Mouse (Mus musculus) limb, embryonic 15.5 days (tissue): Measurements from ENCODE around the gene Ccn2. TPM values are rescaled to one million over a fixed set of nuclear protein-coding genes. Genes with fewer than 3 reads are reported as not detected.

Experiments
- ATAC-seq: fragments of 200-750 bp; cut with Nextera tagmentation; 2 replicates; pipeline ENCODE4 v1.8.0; 2017; ENCODE audit warnings: low read depth, moderate TSS enrichment; ENCODE audit not compliant: insufficient number of reproducible peaks, low FRiP score, low TSS enrichment
- H3K27ac ChIP-seq: fragments of 300-500 bp; sonication (generic); 2 replicates; pipeline ENCODE4 v1.5.1; 2015; ENCODE audit warnings: moderate library complexity, mild to moderate bottlenecking, inconsistent platforms
- H3K27me3 ChIP-seq: fragments of 300-500 bp; sonication (generic); 2 replicates; pipeline ENCODE4 v1.6.1; 2015; ENCODE audit warnings: inconsistent platforms
- H3K36me3 ChIP-seq: fragments of 300-500 bp; sonication (generic); 2 replicates; pipeline ENCODE4 v1.6.1; 2015; ENCODE audit warnings: inconsistent platforms
- H3K4me1 ChIP-seq: fragments of 300-500 bp; sonication (generic); 2 replicates; pipeline ENCODE4 v1.6.1; 2015; ENCODE audit warnings: inconsistent platforms
- H3K4me2 ChIP-seq: fragments of 300-500 bp; sonication (generic); 2 replicates; pipeline ENCODE4 v1.6.1; 2015; ENCODE audit warnings: mild to moderate bottlenecking, inconsistent platforms
- H3K4me3 ChIP-seq: fragments of 300-500 bp; sonication (generic); 2 replicates; pipeline ENCODE4 v1.5.1; 2015; ENCODE audit warnings: mild to moderate bottlenecking, inconsistent platforms
- H3K9ac ChIP-seq: fragments of 300-500 bp; sonication (generic); 2 replicates; pipeline ENCODE4 v1.6.1; 2015; ENCODE audit warnings: inconsistent platforms
- H3K9me3 ChIP-seq: fragments of 300-500 bp; sonication (generic); 2 replicates; pipeline ENCODE4 v1.6.1; 2016; ENCODE audit warnings: inconsistent platforms
- WGBS: fragments of 180-500 bp; shearing (Covaris S2); methylation state at CpG from one replicate; pipeline ENCODE4 v1.1.7; 2015; 5-methylcytosine and 5-hydroxymethylcytosine counted together
- polyA plus RNA-seq: library from polyadenylated mRNA; unstranded; fragments of >200 nt; fragmentation: Nextera tagmentation; extraction: Ambion mirVana; gene quantifications from 2 replicates; pipeline ENCODE4 v1.2.1, GENCODE M21; 2015

Gene Ccn2
- polyA plus RNA-seq, 1 experiment from 2014 or later, result 20.8 TPM

DNA sequence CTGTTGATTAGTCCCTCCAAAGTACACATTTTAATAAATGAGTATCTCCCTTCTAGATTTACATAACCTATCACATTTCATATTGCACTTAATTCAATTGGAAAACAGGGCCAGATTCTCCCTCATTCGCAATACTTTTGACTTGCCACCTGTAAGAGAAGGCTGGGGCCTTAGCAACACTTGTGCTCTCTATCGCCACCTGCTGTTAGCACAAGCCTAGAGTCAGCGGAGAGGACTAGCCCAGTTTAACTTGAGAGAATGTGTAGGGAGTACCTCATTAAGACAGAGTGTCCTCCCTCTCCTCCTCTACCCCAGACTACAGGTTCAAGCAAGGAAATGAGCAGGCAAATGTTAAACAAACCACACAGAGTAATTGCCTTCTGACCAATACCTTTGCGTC lies 4.1 kb upstream of the Ccn2 start:
- H3K36me3 ChIP-seq, result no peaks in the 10 kb centered on the region
- no peak overlapping the region for H3K4me2 ChIP-seq
- no peak overlapping the region for H3K27ac ChIP-seq
- H3K4me1 ChIP-seq, result peaks cover 31% of the 10 kb centered on the region
- H3K27me3 ChIP-seq, result no peaks in the 10 kb centered on the region
- ATAC-seq, result no peak
- H3K4me3 ChIP-seq, result no peak overlapping the region
- H3K9ac ChIP-seq, result no peak overlapping the region
- WGBS, result 21% methylated on average over 4 of the region's 4 CpGs
- H3K9me3 ChIP-seq, result no peaks in the 10 kb centered on the region

DNA sequence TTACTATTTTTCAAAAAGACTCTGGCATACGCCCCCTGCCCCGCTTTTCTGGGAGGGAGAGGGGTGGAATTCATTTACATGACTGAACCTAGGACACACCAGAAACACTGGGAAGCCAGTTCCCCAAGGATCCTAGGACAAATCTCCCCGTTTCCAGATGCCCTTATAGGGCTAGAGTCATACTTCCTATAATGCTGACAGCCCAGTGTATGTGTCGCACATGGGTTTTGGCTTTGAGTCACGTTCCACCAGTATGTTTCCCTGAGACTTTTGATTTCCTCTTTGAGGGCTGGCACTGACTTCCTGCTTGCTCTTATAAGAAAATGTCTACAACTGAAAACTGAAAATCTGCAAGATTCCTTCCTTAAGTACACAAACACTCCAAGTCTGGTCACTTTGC lies 3.5 kb upstream of the Ccn2 start:
- Histone ChIP-seq H3K27me3 (no peaks in the 10 kb centered on the region), H3K9me3 (no peaks in the 10 kb centered on the region), H3K36me3 (no peaks in the 10 kb centered on the region), H3K4me1 (peaks cover 37% of the 10 kb centered on the region), H3K4me3 (no peak overlapping the region), H3K27ac (peak overlapping the region; percentile 43; the same call in 1 of the 2 replicates), H3K9ac (no peak overlapping the region), H3K4me2 (no peak overlapping the region)
- WGBS, result 47% methylated on average over 5 of the region's 5 CpGs
- no peak for ATAC-seq

DNA sequence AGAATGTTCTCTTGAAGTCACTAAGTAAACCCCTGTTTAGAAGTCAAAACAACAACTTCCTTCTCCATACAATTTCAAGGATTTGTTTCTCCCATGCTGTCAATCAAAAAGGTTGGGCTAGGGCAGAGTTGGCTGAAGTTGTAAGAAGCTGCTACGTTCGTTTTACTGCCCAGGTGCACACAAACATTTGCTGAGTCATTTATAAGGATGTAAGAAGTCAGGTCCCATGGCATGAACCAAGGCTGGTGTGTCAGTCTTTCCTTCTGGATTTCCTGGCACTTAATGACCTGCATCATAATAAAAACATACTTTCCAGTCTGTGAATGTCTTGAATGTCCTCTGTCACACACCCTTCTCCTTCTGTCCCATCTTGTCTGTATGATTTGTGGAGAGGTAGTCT lies 2.9 kb upstream of the Ccn2 start:
- no peak overlapping the region for H3K27ac ChIP-seq
- no peak overlapping the region for H3K9ac ChIP-seq
- H3K9me3 ChIP-seq, result no peaks in the 10 kb centered on the region
- H3K4me3 ChIP-seq, result no peak overlapping the region
- ATAC-seq, result no peak
- peaks cover 43% of the 10 kb centered on the region for H3K4me1 ChIP-seq
- H3K36me3 ChIP-seq, result no peaks in the 10 kb centered on the region
- no peak overlapping the region for H3K4me2 ChIP-seq
- no peaks in the 10 kb centered on the region for H3K27me3 ChIP-seq
- WGBS, result 37% methylated on average over 2 of the region's 2 CpGs

DNA sequence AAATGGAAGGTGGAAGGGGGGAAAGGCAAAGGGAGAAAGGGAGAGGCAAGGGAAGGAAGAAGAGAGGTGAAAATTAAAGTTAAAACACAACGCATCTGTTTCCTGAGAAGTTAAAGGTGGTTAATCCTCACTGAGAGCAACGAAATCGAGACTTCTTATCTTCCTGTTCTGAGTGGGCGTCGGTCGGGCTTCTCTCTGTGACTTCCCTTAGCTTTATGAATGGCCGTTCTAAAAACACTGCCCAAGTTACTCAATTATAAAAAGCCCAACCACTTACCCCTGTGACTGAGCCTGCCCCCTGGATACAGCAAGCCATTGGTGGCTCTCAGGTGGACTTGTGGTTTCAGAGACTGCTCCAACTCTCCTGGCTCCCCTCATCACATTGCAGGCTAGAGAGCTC lies 2.3 kb upstream of the Ccn2 start:
- Histone ChIP-seq H3K9ac (no peak overlapping the region), H3K4me1 (peaks cover 44% of the 10 kb centered on the region), H3K4me2 (no peak overlapping the region), H3K27ac (no peak overlapping the region), H3K9me3 (no peaks in the 10 kb centered on the region), H3K27me3 (no peaks in the 10 kb centered on the region), H3K4me3 (no peak overlapping the region), H3K36me3 (no peaks in the 10 kb centered on the region)
- no peak for ATAC-seq
- 51% methylated on average over 7 of the region's 7 CpGs for WGBS

DNA sequence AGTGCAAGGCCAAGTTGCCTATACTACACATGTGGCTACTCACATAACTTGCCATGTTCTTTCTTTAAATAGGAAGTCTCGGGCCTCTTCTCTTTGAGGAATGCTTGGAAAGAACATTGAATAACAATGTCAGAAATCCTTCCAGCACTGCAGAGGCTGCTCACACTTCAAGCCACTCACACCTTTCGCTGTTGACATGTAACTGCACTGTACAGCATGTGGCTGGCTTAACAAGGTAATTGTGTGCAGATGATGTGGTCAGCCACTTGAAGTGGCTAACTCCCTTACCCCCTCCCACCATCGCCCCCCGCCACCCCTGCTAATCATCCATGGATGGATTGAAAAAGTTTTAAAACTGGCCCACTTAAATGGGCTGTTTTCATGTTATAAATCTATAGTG lies 1.7 kb upstream of the Ccn2 start:
- no peaks in the 10 kb centered on the region for H3K27me3 ChIP-seq
- H3K36me3 ChIP-seq, result no peaks in the 10 kb centered on the region
- no peaks in the 10 kb centered on the region for H3K9me3 ChIP-seq
- H3K27ac ChIP-seq, result no peak overlapping the region
- 55% methylated on average over 4 of the region's 4 CpGs for WGBS
- H3K4me3 ChIP-seq, result no peak overlapping the region
- H3K4me1 ChIP-seq, result peaks cover 46% of the 10 kb centered on the region
- ATAC-seq, result no peak
- H3K9ac ChIP-seq, result no peak overlapping the region
- H3K4me2 ChIP-seq, result no peak overlapping the region

DNA sequence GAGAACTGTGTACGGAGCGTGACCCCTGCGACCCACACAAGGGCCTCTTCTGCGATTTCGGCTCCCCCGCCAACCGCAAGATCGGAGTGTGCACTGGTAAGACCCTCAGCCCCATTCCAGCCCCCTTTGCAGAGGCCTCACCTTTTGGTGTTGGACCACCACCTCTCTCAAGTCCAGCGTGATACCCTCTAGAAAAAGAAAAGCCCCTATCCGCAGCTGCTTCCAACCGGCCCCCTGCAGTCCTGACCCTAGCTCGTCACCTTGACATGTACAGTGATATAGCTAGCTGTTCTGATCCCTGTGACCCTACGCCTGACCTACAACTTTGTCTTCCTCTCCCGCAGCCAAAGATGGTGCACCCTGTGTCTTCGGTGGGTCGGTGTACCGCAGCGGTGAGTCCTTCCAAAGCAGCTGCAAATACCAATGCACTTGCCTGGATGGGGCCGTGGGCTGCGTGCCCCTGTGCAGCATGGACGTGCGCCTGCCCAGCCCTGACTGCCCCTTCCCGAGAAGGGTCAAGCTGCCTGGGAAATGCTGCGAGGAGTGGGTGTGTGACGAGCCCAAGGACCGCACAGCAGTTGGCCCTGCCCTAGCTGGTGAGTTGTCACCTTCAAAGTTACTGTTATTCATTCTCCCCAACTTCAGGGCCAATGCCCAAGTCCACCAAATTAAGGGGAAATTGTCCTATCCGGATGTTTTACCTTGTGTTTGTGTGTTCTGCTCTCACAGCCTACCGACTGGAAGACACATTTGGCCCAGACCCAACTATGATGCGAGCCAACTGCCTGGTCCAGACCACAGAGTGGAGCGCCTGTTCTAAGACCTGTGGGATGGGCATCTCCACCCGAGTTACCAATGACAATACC lies 994 bp downstream of the Ccn2 start:
- WGBS, result 23% methylated on average over 31 of the region's 31 CpGs
- Histone ChIP-seq H3K4me2 (peak overlapping the region; percentile 66), H3K4me3 (peak overlapping the region; percentile 62), H3K36me3 (no peaks in the 10 kb centered on the region), H3K27me3 (no peaks in the 10 kb centered on the region), H3K9me3 (no peaks in the 10 kb centered on the region), H3K9ac (peak overlapping the region; percentile 59), H3K4me1 (peaks cover 44% of the 10 kb centered on the region), H3K27ac (peak overlapping the region; percentile 92)
- no peak; the same call in 1 of the 2 replicates for ATAC-seq

DNA sequence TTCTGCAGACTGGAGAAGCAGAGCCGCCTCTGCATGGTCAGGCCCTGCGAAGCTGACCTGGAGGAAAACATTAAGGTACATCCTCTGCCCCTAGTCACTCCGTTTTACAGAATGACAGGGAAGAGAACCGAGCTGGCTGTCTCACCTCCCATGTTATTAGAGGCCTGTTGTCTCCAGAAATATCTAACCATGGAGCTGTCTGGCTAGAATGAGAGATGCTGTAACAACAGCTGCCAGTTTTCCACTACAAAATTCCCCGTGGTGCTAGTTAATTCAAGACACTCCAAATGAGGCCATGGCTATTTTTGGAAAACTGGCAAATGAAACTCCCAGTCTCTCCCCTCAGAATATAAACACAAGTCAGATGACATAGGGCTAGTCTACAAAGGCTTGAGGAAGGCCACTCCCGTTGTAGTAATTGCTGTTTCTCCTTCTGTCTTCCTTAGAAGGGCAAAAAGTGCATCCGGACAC lies 1.7 kb downstream of the Ccn2 start:
- whole genome bisulfite sequencing, result 42% methylated on average over 7 of the region's 7 CpGs
- no peak for ATAC-seq
- Histone ChIP-seq H3K9ac (no peak overlapping the region), H3K4me1 (peaks cover 39% of the 10 kb centered on the region), H3K27me3 (no peaks in the 10 kb centered on the region), H3K4me2 (peak overlapping the region; percentile 66), H3K4me3 (peak overlapping the region; percentile 62), H3K36me3 (no peaks in the 10 kb centered on the region), H3K9me3 (no peaks in the 10 kb centered on the region), H3K27ac (peak overlapping the region; percentile 92)

DNA sequence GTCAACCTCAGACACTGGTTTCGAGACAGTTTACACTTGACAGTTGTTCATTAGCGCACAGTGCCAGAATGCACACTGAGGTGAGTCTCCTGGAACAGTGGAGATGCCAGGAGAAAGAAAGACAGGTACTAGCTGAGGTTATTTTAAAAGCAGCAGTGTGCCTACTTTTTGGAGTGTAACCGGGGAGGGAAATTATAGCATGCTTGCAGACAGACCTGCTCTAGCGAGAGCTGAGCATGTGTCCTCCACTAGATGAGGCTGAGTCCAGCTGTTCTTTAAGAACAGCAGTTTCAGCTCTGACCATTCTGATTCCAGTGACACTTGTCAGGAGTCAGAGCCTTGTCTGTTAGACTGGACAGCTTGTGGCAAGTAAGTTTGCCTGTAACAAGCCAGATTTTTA lies 2.5 kb downstream of the Ccn2 start:
- peaks cover 36% of the 10 kb centered on the region for H3K4me1 ChIP-seq
- H3K9me3 ChIP-seq, result no peaks in the 10 kb centered on the region
- 79% methylated on average over 4 of the region's 4 CpGs for WGBS
- no peak for ATAC-seq
- H3K27me3 ChIP-seq, result no peaks in the 10 kb centered on the region
- H3K36me3 ChIP-seq, result no peaks in the 10 kb centered on the region
- H3K9ac ChIP-seq, result no peak overlapping the region
- H3K27ac ChIP-seq, result no peak overlapping the region
- H3K4me3 ChIP-seq, result peak overlapping the region; percentile 62; the same call in 1 of the 2 replicates
- peak overlapping the region; percentile 66 for H3K4me2 ChIP-seq

DNA sequence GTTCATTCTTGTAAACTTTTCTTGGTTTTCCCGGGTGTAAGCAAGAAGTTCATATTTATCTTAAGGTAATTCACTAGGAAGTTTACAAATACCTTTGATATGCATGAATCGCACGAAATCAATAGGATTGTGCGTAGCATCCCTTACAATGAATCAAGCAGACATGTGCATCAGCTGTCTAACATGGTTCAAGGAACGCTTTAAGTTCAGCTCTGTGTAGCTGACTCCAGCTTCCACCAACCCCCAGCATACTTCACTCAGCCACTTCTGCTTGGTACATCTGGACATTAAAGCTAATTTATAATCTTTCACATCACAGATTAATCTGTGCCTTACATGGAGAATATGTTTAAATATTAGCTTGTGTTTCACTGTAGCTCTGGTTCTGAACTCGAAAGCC lies 3.5 kb downstream of the Ccn2 start:
- Histone ChIP-seq H3K27ac (no peak overlapping the region), H3K4me2 (no peak overlapping the region), H3K27me3 (no peaks in the 10 kb centered on the region), H3K9me3 (no peaks in the 10 kb centered on the region), H3K9ac (no peak overlapping the region), H3K4me1 (peaks cover 27% of the 10 kb centered on the region), H3K4me3 (no peak overlapping the region), H3K36me3 (no peaks in the 10 kb centered on the region)
- 88% methylated on average over 6 of the region's 6 CpGs for WGBS
- no peak for ATAC-seq

DNA sequence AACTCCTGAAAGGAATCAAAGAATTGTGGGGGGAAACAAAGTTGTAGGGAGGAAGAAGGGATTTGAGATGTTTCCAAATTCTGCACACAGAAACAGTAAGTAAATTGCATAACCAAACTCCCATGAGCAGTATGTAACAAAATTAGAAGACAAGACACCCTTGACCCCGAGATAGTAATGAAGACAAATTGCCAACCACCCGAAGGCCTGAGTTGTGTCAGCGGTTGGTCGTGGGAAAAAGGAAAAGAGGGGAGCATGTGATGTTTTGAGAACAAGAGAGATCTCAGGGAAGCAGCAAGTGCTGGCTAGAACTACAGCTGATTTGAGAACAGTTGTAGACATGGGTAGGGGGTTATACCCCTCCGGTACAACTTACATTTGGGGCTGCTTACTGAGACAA lies 4.6 kb downstream of the Ccn2 start:
- 72% methylated on average over 5 of the region's 5 CpGs for WGBS

DNA sequence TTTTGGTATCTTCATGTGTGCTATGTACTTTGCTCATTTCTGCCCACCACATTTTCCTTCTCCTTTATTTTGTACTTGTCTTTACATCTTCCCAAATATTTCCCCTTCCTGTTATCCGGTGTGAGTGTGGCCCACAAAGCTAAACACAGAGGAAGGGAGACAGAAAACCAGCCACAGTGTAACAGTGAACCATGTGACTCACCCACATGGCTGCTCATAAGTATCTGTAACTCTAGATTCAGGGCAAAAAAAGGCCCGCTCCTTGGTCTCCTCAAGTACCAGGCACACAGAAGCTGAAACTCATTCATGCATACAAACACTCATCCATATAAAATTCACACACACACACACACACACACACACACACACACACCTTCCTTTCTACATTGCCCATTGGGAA lies 7.8 kb downstream of the Ccn2 start:
- Histone ChIP-seq H3K9ac (no peak overlapping the region), H3K36me3 (no peaks in the 10 kb centered on the region), H3K9me3 (no peaks in the 10 kb centered on the region), H3K4me1 (0 out of 2 replicates have a peak, but pooled peaks cover 2% of the 10 kb centered on the region), H3K4me3 (no peak overlapping the region), H3K27me3 (no peaks in the 10 kb centered on the region), H3K4me2 (no peak overlapping the region), H3K27ac (no peak overlapping the region)
- WGBS, result 71% methylated on average over 2 of the region's 2 CpGs
- ATAC-seq, result no peak

More for the DNA sequence above, 4.6 kb downstream of the Ccn2 start:
- no peak for ATAC-seq
- Histone ChIP-seq H3K36me3 (no peaks in the 10 kb centered on the region), H3K27ac (no peak overlapping the region), H3K9me3 (no peaks in the 10 kb centered on the region), H3K4me1 (peaks cover 21% of the 10 kb centered on the region), H3K4me3 (no peak overlapping the region), H3K27me3 (no peaks in the 10 kb centered on the region), H3K9ac (no peak overlapping the region), H3K4me2 (no peak overlapping the region)

DNA sequence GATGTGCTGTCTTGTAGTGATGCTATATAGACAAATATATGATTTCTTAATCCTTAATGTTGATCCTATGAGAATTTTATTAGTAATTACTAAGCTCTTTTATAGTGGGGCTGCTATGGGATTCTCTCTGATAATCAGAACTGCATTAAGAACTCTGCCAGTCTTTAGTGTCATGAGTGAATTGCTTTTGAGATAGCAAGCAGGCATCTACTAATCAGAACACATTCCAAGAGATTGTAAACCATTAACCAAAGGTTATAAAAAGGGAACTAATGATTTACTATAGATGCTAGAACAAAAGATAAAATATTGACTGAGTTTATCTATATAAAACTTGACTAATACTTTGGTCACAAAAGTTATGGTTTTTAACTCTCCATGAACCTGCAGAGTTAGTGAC lies 8.5 kb downstream of the Ccn2 start:
- ATAC-seq, result no peak
- no peak overlapping the region for H3K9ac ChIP-seq
- no peaks in the 10 kb centered on the region for H3K9me3 ChIP-seq
- no peak overlapping the region for H3K4me2 ChIP-seq
- H3K36me3 ChIP-seq, result no peaks in the 10 kb centered on the region
- no peaks in the 10 kb centered on the region for H3K4me1 ChIP-seq
- no peaks in the 10 kb centered on the region for H3K27me3 ChIP-seq
- no peak overlapping the region for H3K27ac ChIP-seq
- H3K4me3 ChIP-seq, result no peak overlapping the region
